Mouse (Mus musculus) R1 (cell line): Measurements from ENCODE around the gene Dusp1.

Experiments used
- DNase-seq: peaks from one replicate; pipeline ENCODE4 v3.0.0-alpha.2; 2018; ENCODE audit warnings: low read depth, low spot score

Dusp1 gene

DNA sequence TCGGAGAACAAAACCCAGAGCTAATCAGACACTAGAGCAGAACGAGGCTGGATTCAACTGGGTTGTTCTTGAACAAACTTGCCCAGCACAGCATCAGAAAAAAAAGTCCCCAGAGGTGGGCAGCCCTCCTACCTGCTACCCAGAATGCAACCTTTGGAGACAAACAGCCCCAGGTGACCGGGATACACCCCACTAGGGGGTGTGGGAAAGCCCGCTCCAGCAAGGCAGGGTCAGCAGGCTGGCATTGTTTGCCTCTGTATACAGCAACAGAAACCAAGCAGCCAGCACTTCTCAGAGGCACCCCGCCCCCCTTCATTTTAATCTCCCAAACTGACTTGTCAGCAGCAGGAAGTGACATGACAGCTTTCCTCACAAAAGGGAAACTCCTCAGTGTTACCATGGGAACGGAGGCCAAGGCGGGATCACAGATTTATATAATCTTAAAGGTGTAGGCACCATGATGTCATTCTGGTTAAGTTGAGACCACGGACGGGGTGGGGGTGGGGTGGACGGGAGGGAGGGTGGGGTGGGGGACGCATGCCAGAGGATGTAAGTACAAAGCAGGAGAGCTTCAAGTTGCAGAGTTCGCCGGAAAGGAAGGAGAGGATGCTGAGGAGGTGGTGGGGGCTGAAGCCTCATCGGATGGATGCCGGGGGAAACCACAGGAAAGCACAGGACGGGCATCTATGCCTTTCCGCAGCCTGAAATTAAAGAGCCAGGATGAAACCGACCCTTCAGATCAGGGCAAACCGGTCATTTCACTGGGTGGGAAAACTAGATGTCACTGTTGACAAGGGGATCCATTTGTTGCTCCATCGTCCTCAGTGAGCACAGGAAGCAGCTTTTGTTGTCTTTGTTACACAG lies 58.9 kb downstream of the Dusp1 start:
- DNase-seq = peak; percentile 99

DNA sequence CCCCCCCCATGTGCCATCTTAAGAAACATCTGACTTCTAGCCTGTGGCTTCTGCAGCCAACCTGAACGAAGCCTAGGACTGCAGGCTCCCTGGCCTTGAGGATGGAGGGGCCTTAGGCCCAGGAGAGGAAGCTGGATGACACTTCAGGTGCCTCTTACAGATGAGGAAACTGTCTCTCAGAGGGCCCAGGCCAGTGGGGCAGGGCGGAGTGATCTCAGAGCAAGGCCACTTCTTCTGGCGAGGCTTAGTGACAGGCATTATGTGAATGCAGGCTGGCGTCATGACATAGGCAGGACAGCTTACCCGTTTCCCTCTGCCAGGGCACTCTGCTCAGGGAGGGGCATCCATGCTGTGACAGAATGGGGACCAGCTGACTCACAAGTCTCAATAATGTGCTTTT lies 60.1 kb downstream of the Dusp1 start:
- DNase-seq = no peak

DNA sequence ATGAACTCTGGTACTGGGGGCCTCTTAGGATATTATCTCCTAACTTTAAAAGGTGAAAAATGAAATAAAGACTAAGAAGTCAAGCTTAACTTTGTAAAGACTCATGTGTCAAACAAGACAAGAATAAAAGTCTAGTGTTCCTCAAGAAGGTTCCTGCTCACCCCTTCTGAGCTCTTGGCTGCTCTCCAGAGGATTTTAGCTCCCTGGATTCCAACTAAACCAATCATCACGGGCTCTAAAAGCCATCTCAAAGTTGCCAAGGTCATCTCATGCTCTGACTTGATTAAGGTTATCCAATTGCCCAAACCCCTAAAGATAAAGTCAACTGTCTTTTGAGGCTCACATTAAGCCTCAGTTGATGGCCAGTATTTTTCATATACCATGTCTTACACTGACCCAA lies 63.3 kb downstream of the Dusp1 start:
- no peak for DNase-seq

DNA sequence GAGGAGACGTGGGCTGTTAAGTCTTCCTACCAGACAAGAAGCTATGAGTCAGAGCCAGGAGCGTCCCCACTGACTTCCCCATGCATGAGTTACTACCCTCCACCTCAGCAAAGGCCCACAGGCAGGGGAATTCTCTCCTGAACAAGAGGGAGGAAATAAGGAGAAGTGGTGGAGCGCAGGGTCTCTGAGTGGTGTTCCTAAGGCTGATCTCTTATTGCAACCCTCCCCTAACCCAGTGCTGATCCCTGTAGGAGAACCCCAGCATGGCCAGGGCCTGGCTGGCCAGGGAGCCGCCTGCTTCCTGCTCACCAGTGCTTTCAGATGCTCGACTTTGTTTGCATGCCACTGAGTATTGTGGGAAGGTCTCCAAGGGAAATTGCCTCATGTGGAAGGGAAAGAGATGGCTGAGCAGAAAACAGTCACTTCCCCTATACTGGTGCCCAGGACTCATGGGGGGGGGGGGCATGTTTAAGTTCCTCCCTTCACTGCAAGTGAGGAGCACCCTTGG lies 64.5 kb downstream of the Dusp1 start:
- no peak for DNase-seq

DNA sequence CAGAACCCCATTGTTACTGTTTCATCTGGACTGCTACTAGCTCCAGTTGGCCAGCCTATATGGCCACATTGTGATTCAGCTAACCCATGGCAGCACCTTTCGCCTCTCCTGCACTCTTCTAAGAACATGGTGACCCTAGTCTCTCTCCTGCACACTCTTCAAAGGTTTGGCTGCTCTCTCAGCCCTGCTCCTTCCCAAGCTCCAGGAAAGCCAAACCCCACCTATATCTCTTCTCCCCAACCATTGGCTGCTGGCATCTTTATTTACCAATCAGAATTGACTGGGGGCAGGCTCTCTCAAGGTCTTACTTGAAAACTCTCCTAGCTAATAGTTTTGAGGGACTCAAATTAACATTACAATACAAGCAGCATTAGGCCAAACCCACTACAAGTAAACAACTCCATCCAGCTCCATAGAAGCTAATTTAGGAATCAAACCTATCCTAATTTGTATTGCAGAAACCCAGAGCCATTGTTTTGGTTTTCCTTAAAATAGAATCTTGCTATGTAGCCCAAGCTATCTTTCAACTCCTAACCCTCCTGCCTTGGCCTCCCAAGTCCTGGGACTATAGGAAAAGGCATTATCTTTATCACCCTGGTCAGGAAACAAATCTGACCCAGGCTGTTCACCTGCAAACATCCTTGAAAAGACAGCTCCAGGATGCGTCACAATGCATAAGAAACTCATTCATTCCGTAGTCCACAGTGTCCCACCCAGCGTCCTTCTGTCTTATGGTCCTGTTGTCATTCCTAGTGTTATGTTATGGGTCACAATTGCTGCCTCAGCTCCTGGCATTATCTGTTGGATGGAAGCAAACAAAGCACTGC lies 67.1 kb downstream of the Dusp1 start:
- DNase-seq = peak; percentile 86

DNA sequence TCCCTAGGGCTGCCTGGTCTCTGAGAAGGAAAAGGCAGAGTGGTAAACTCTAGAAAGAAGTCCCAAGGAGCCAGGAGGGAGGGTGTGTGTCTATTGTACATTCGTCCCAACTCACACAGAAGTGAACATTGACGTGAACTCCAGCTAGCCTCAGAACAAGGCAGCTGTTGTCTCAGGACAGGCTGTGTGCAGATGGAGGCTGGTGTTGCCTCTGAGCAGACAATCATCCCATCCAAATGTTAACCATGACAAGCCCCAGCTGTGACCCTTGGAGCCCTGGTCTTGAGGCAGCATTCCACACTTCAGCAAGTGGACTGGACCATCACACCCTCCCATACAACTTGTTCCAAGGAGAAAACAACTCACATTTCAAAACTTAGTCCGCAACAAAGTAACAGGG lies 69.7 kb downstream of the Dusp1 start:
- no peak for DNase-seq

DNA sequence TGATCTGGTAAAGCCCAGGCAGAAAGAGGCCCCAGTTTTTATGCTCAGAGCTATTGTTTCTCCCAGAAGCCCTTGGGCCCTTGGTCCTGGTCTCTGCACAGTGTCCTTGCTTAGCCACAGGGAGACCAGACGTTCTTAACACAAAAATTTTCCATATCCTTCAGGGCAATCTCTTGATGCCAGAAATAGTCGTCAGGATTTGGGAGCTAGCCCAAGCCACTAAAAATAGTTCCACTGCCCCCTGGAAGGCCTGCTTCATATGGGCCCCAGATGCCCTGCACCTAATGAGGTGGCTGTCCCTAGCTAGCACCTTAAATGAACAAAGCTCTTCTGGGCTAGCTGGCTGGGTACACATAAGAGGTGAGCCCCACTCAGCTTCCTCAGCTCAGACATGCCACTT lies 71.0 kb downstream of the Dusp1 start:
- no peak for DNase-seq

DNA sequence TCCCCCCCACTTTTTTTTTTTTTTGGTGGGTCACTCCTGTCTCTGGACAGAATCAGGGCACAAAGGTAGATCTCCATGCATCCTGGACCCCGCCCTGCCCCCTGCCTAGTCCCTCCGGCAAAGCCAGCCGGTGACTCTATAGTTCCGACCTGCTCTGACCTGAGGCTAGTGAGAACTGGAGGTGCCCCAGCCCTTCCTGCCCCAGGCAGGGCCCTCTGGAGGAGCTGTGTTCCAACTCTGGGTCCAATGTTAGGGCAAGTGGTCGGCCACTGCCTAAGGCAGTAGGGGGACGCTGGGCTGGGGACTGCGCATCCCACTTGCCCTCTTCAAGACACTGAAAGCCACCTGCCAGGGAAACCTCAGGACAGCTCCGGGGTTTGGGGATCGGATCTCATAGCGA lies 71.9 kb downstream of the Dusp1 start:
- DNase-seq = peak; percentile 57

DNA sequence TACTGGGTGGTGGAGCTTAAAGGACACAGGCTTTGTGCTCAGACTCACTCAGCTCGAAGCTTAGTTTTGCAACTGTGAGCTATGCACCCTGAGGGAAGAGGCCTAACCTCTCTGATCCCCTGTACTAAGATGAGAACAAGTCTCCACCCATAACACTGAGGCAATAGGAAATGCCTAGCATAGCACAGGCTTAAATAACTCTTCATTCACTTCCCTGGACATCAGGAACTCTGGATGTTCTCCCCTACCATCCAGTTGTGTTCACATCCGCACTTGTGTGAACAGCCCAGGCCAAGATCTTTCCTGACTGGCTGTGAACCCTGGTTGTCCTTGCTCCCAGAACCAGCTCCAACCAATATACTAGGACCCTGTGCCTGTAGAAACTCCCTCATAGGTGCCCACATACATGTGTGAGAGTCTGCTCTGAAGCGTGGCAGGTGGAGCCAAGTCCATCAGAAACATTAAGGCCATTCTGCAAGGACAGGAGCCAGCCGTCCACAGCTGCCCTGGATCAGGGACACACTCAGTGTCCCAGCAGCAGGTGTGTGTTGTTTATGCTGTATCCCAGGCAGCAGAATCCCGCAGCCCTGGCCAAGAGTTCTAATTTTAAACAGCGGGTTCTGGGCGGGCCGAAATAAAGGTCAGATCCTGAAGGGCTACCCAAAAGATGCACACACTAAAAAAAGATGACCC lies 73.1 kb downstream of the Dusp1 start:
- no peak for DNase-seq

DNA sequence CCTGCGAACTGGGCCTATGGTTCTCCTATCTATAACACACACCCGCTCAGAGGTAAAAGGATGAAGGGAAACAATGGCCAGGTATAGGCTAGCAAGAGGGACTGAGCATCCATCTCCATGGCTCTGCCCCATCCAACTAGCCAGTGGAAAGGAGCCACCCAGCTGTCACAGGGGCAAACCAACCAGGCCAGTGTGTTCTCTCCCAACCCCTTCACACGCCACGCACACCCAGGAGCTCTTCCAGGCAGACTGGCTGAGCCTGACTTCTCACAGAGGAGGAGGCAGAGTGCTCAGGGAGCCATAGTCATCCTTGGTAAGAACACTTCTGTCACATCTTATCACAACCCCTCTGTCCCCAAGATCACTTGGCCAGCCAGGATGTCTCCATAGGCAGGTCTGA lies 74.0 kb downstream of the Dusp1 start:
- no peak for DNase-seq

DNA sequence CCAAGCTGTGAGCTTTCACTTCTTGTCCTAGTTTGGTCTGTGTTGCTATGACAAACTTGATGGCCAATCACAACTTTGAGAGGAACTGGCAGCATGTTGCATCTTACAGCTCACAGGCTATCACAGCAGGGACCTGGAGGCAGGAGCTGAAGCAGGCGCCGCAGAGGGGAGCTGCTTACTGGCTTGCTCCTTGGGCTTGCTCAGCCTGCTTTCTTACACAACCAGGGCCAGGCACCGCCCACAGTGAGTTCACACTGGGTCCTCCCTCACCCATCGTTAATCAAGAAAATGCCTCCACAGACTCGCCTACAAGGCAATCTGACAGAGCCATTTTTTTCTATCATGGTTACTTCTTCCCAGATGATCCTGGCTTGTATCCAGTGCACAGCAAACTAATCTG lies 74.7 kb downstream of the Dusp1 start:
- no peak for DNase-seq

DNA sequence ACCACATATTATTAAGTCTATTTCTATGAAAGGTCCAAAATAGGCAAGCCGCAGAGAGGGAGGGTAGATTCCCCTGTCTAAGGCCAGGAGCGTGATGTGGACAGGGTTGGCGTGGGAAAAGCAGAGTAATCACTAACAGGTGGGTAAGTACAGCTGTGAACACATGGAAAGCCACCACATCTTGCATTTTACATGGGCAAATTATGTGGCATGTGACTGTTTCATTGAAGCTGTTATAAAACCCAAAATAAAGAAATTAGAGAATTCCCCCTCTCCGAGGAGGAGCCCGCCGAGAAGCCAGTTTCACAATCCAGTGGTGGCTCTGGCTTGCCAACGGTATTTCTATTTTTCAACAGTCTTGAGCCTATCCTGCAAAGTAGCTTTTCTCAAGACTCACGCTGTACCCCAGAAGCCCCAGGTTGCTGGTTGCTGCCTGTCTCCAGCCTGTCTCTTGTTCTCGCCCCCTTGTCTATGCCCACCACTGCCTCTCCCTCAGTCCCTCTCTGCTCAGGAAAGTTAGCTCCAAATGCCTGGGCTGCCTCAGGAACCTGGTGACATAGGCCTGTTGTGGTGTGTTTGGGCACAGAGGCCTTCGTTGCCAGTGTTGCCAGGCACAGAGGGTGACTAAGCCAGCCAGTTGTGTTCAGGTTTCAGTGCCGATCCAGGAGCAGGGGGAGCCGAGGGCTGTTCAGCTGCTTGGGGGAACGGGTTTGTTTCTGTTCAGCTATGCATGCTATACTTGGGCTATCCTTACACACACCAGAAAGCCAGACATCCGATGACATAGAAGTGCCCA lies 77.1 kb downstream of the Dusp1 start:
- DNase-seq = no peak

DNA sequence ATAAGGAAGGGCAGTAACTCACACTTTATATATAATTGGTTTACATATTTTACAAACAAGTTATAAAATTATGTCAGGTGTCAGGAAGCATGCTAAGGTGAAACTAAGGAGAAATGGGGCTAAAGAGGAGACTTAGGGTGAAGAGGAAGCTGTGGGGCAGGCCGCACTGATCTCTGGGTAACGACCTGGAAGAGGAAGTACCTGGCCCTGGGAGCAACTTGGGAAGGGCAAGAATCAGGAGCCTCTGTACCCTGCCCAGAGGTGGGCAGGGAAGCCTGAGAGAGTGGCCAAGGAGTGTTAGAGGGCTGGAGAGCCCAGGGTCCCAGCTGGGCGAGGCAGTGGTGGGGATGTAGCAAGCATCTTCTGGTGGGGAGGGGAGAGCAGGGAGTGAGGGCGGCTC lies 81.0 kb downstream of the Dusp1 start:
- no peak for DNase-seq

DNA sequence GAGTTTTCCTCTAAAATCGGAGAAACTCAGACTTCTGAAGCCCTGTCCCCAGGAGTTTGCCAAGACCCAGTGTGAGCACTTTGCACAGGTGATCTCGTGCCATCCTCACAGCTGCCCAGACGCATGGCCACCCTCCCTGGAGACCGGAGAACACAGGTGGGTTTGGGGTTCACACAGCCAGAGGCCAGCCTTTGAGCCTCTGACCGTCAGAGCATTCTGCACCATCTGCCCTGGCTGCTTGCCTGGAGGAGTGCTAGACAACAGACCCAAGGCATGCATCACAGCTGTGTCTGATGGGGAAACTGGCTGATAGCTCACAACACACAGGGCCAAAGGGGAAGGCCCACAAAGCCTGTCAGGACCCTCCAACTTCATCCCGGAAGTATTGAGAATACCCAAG lies 82.3 kb downstream of the Dusp1 start:
- no peak for DNase-seq

DNA sequence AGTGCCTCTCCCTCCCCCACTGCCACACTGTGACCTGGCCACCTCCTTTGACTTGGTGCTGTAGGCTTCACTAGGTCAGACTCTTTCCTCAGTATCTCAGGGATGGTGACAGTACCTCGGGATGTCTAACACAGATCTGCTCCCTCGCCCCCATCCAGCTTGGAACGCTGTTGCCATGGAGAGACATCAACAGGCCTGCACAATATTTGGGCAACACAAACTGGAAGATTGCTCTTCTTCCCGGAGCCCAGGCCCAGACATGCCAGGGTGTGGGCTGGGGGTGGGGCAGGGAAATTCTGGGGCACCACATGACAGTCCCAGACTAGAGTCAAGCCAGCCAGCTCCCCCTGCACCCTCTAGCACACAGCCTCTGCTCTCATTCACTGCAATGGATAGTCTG lies 83.3 kb downstream of the Dusp1 start:
- no peak for DNase-seq

DNA sequence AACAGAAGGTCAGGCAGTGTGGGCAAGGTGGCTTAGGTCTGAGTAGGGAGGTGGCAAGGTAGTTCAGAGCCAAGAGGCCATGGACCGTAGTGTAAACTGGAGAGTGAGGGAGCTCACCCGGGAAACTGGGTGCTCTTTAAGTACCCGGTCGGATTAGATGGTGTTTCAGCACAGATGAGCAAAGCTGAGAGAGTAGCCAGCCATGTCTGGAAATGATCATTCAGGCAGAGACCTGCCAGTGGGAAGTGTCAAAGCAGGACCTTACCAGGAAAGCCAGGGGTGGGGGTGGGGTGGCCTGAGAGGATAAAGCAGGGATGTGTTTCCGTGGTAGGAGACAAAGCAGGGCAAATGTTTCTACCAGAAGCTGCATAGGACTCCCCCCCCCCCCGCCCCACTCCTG lies 85.1 kb downstream of the Dusp1 start:
- DNase-seq = no peak

DNA sequence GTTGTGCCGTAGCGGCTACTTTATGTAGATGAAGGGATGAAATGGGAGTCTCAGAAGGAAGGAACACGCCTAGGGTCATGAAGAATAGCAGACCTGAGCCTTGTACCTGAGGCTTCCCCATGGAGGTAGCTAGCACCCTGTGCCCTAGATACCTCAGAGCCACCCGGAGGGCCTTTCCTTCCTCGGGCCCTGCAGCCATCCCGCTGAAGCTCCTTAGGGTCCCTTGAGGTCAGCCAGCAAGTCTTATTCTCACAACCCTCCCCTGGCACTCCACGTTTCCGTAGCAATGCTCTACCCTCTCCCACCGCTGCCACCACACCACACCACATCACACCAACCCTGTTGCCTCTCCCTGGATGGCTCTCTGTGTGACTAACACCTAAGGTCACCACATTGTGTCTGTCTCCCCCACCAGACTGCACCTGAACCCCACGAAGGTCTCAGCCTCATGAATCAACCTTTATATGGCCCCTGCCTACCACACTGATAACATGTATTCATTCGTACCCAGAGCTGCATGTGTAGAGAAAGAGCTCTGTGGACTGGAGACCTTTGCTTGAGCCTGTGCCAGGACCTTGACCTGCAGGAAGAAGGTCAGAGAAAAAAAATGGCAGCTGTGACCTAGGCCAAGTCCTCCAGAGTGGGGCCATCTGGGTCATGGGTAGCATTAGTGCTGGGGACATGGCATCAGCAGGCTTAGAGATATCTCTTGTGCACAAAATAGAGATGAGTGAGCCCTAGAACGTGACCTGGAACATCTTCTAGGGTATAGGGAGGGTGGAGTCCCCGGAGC lies 93.6 kb downstream of the Dusp1 start:
- no peak for DNase-seq

DNA sequence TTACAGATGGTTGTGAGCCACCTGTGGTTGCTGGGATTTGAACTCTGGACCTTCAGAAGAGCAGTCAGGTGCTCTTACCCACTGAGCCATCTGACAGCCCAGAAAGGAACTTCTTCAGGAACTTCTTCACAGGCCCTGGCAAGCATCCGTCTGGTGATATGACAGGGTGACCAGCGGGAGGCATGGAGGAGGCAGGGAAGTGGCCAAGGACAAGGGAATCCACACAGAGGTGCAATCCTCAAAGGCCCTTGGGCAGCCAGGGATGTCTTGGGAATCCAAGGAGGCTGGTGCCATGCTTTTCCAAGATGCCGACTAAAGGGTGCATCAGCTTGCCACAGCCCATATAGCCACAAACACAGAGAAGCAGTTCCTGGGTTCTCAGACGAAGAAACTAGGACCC lies 94.3 kb downstream of the Dusp1 start:
- DNase-seq = no peak

DNA sequence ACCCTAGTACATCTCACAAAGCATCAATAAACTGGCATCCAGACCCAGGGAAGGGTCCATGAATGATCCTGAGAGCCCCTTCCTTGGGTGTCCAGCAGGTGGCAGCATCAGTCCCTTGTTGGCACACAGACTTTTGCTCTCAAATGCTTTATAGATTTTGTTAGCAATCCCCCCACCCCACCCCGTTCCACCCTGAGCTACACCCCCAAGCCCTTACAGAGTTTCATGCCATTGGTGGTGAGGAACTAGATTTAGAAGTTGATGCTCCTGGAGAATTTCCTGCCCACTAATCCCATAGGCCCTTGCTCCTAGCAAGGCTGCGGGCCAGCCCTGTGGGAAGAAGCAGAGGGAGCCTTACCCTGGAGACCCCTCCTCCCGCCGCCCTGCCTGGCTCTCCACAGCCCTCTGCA lies 95.2 kb downstream of the Dusp1 start:
- DNase-seq = peak; percentile 71

DNA sequence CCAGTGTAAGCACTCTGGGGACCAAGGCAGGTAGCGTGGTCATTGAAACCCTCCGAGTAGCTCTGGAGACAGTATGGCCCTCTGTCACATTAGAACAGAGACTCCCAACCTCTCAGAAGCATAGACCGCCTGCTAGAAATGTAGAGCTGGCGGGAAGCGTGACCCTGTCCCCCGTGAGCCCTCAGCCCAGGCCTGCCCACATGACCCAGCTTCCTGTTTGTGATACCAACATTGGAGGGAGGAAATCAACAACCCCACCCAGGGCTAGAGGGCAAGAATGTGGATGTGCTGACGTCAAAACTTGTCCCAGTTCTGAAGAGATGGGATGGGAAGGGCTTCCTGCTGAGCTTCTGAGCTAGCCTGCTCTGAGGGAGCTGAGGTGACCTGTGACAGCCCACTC lies 97.0 kb downstream of the Dusp1 start:
- DNase-seq = peak; percentile 28

DNA sequence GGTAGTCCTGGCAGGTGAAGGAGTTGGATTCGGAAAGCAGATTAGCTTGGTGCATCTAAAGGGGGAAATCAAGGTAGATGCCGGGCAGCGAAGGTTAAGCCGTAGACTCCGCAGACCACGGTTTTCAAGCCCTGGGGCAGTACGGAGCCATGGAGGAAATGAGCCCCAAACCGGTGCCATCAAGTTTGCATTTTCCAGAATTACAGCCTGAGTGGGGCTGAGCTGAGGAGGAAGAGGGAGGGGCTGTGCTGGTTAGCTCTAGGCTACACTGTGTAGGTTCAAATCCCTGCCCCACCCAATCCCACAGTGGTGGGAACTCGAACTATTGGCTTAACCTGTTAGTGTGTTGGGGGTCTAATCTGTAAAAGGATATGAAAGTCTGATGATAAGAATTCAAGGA lies 97.4 kb downstream of the Dusp1 start:
- DNase-seq = no peak
